14 mouse cellular contexts compared by ENCODE assay signal in genomic region chr8:104146717-104147494, GRCm38 (mm10). TPM values are rescaled to one million over a fixed set of nuclear protein-coding genes. Genes with fewer than 3 reads are reported as not detected.
DNase-seq lines count a peak whose midpoint lies in the region; ATAC-seq and TF ChIP-seq lines count a peak whose summit lies in the region.
"Had no signal": no experiment of that assay in that cellular context is flagged by ENCODE, and none has a peak within 500 bp of the region (broad histone marks: within the 10 kb centered on the region; RNA-seq: fewer than 3 reads in every experiment).

No protein-coding gene starts in this region.

- H3K4me2 ChIP-seq in forebrain, embryonic 15.5 days (replicated peaks) = no peak overlapping the region
- no peak overlapping the region for H3K4me2 ChIP-seq in forebrain, postnatal 0 days (ENCODE audit: low read depth)
- no peak overlapping the region for H3K4me2 ChIP-seq in hindbrain, embryonic 15.5 days
- H3K4me2 ChIP-seq in hindbrain, embryonic 16.5 days (ENCODE audit: low read length) = no peak overlapping the region
- no peak overlapping the region for H3K4me2 ChIP-seq in lung, postnatal 0 days (replicated peaks; ENCODE audit: low read depth, low read length)
- H3K4me2 ChIP-seq: limb, embryonic 15.5 days had no signal

- H3K9ac ChIP-seq in forebrain, embryonic 15.5 days (replicated peaks) = no peak overlapping the region
- no peak overlapping the region for H3K9ac ChIP-seq in forebrain, postnatal 0 days
- no peak overlapping the region for H3K9ac ChIP-seq in hindbrain, embryonic 15.5 days
- H3K9ac ChIP-seq in hindbrain, embryonic 16.5 days (ENCODE audit: low read depth, low read length) = no peak overlapping the region
- H3K9ac ChIP-seq in lung, postnatal 0 days (replicated peaks; ENCODE audit: low read depth) = no peak overlapping the region
- H3K9ac ChIP-seq: limb, embryonic 15.5 days; liver, postnatal 0 days had no signal

- TF ChIP-seq EP300 in lung, postnatal 0 days (IDR thresholded peaks at IDR 0.05) = no peak

- H3K9me3 ChIP-seq in forebrain, embryonic 15.5 days = no peaks in the 10 kb centered on the region
- no peaks in the 10 kb centered on the region for H3K9me3 ChIP-seq in forebrain, postnatal 0 days (ENCODE audit: low read length)
- no peaks in the 10 kb centered on the region for H3K9me3 ChIP-seq in hindbrain, embryonic 15.5 days
- no peaks in the 10 kb centered on the region for H3K9me3 ChIP-seq in hindbrain, embryonic 16.5 days (ENCODE audit: control insufficient read depth, low read length)
- no peaks in the 10 kb centered on the region for H3K9me3 ChIP-seq in lung, postnatal 0 days (ENCODE audit: low read length)
- H3K9me3 ChIP-seq: limb, embryonic 15.5 days had no signal

- ATAC-seq in forebrain, embryonic 15.5 days (replicated peaks) = peak; percentile 44; the same call in 1 of the 2 replicates
- no peak for ATAC-seq in forebrain, postnatal 0 days
- peak; percentile 36; the same call in 1 of the 2 replicates for ATAC-seq in hindbrain, embryonic 15.5 days (ENCODE audit: low FRiP score, low read depth)
- no peak for ATAC-seq in hindbrain, embryonic 16.5 days
- ATAC-seq in lung, postnatal 0 days = peak; percentile 13; the same call in 1 of the 2 replicates
- 0 out of 2 replicates have a peak, but pooled peaks have one; percentile 19 for ATAC-seq in granulocyte monocyte progenitor cell, adult 5-6 weeks (replicated peaks; ENCODE audit: poor library complexity, severe bottlenecking)
- ATAC-seq: inflammation-experienced regulatory T-cells, adult 6 months had no signal

- no peak overlapping the region for H3K4me3 ChIP-seq in forebrain, embryonic 15.5 days
- no peak overlapping the region for H3K4me3 ChIP-seq in forebrain, postnatal 0 days (ENCODE audit: low read depth, low read length)
- H3K4me3 ChIP-seq in hindbrain, embryonic 15.5 days = no peak overlapping the region
- H3K4me3 ChIP-seq in hindbrain, embryonic 16.5 days (ENCODE audit: low read length) = no peak overlapping the region
- H3K4me3 ChIP-seq in lung, postnatal 0 days (ENCODE audit: low read depth, low read length) = no peak overlapping the region
- H3K4me3 ChIP-seq: limb, embryonic 15.5 days; myocyte had no signal

- H3K27ac ChIP-seq in forebrain, embryonic 15.5 days (replicated peaks) = no peak overlapping the region
- H3K27ac ChIP-seq in forebrain, postnatal 0 days (ENCODE audit: low read depth, low read length) = no peak overlapping the region
- H3K27ac ChIP-seq in hindbrain, embryonic 15.5 days (replicated peaks) = no peak overlapping the region
- no peak overlapping the region for H3K27ac ChIP-seq in hindbrain, embryonic 16.5 days (ENCODE audit: low read depth, low read length)
- no peak overlapping the region for H3K27ac ChIP-seq in lung, postnatal 0 days (ENCODE audit: low read length)
- H3K27ac ChIP-seq: kidney, postnatal 0 days; limb, embryonic 15.5 days had no signal

- WGBS in forebrain, embryonic 15.5 days = 93% methylated on average over 15 of the region's 15 CpGs
- WGBS in forebrain, postnatal 0 days = 95% methylated on average over 15 of the region's 15 CpGs
- WGBS in hindbrain, embryonic 15.5 days = 91% methylated on average over 15 of the region's 15 CpGs
- 95% methylated on average over 15 of the region's 15 CpGs for WGBS in hindbrain, embryonic 16.5 days
- WGBS in lung, postnatal 0 days = 75% methylated on average over 15 of the region's 15 CpGs

- no peaks in the 10 kb centered on the region for H3K4me1 ChIP-seq in forebrain, embryonic 15.5 days
- H3K4me1 ChIP-seq in forebrain, postnatal 0 days (ENCODE audit: insufficient read depth) = no peaks in the 10 kb centered on the region
- no peaks in the 10 kb centered on the region for H3K4me1 ChIP-seq in hindbrain, embryonic 15.5 days (replicated peaks)
- H3K4me1 ChIP-seq in hindbrain, embryonic 16.5 days (ENCODE audit: control insufficient read depth, insufficient read depth, low read depth, low read length) = no peaks in the 10 kb centered on the region
- no peaks in the 10 kb centered on the region for H3K4me1 ChIP-seq in lung, postnatal 0 days (ENCODE audit: insufficient read depth, low read depth, low read length)
- H3K4me1 ChIP-seq: limb, embryonic 15.5 days had no signal

- no peak for TF ChIP-seq CTCF in forebrain, postnatal 0 days (IDR thresholded peaks at IDR 0.05; ENCODE audit: low read depth)
- TF ChIP-seq CTCF in lung, postnatal 0 days (IDR thresholded peaks at IDR 0.05) = no peak

- H3K27me3 ChIP-seq in forebrain, embryonic 15.5 days = no peaks in the 10 kb centered on the region
- no peaks in the 10 kb centered on the region for H3K27me3 ChIP-seq in forebrain, postnatal 0 days (ENCODE audit: insufficient read depth, low read length)
- no peaks in the 10 kb centered on the region for H3K27me3 ChIP-seq in hindbrain, embryonic 15.5 days
- no peaks in the 10 kb centered on the region for H3K27me3 ChIP-seq in hindbrain, embryonic 16.5 days (replicated peaks; ENCODE audit: control insufficient read depth, insufficient read depth, low read length)
- no peaks in the 10 kb centered on the region for H3K27me3 ChIP-seq in lung, postnatal 0 days (replicated peaks; ENCODE audit: insufficient read depth, low read length)
- H3K27me3 ChIP-seq: limb, embryonic 15.5 days had no signal

- H3K36me3 ChIP-seq in forebrain, embryonic 15.5 days = no peaks in the 10 kb centered on the region
- no peaks in the 10 kb centered on the region for H3K36me3 ChIP-seq in forebrain, postnatal 0 days (ENCODE audit: insufficient read depth)
- H3K36me3 ChIP-seq in hindbrain, embryonic 15.5 days = no peaks in the 10 kb centered on the region
- no peaks in the 10 kb centered on the region for H3K36me3 ChIP-seq in hindbrain, embryonic 16.5 days (ENCODE audit: control insufficient read depth, insufficient read depth, low read length)
- H3K36me3 ChIP-seq in lung, postnatal 0 days (ENCODE audit: insufficient read depth, low read length) = no peaks in the 10 kb centered on the region
- H3K36me3 ChIP-seq: limb, embryonic 15.5 days had no signal

- DNase-seq in forebrain, postnatal 0 days = no peak
- DNase-seq in lung, postnatal 0 days (ENCODE audit: low spot score) = no peak
- no peak for DNase-seq in lung, postnatal 36 days

RNA-seq across cellular contexts. Expression of gene Bean1, which starts 23.3 kb away (rescaled TPM):
- 2.1 and 2.2 TPM in 2 replicates for polyA plus RNA-seq in forebrain, embryonic 15.5 days (2015; fragmentation: Nextera tagmentation; extraction: Ambion mirVana)
- 18.2 and 18.9 TPM in 2 replicates for total RNA-seq in forebrain, postnatal 0 days (2014; rRNA removed)
- polyA plus RNA-seq in forebrain, postnatal 0 days (2015; fragmentation: Nextera tagmentation; extraction: Ambion mirVana) = 8.6 and 9.9 TPM in 2 replicates
- 7.1 and 7.4 TPM in 2 replicates for polyA plus RNA-seq in hindbrain, embryonic 15.5 days (2015; fragmentation: Nextera tagmentation; extraction: Ambion mirVana)
- 7.8 and 8.8 TPM in 2 replicates for polyA plus RNA-seq in hindbrain, embryonic 16.5 days (2015; fragmentation: Nextera tagmentation; extraction: Ambion mirVana)
- 0.14 and 0.47 TPM in 2 replicates for polyA plus RNA-seq in lung, postnatal 0 days (2015; fragmentation: Nextera tagmentation; extraction: Ambion mirVana)
- not detected in 2 replicates for total RNA-seq in granulocyte monocyte progenitor cell, adult 5-6 weeks (2014; fragmentation: Nextera tagmentation)
- not detected in 2 replicates for total RNA-seq in granulocyte monocyte progenitor cell, adult 5-6 weeks (2017)
- total RNA-seq: CH12.LX, MEL had no signal
- polyA plus RNA-seq: inflammation-experienced regulatory T-cells, adult 6 months; liver, postnatal 0 days had no signal

RNA-seq across cellular contexts. Expression of gene Cdh5, which starts 45.5 kb away (rescaled TPM):
- polyA plus RNA-seq in forebrain, embryonic 15.5 days (2015; fragmentation: Nextera tagmentation; extraction: Ambion mirVana) = 9.0 and 9.3 TPM in 2 replicates
- total RNA-seq in forebrain, postnatal 0 days (2014; rRNA removed) = 10.9 and 18.1 TPM in 2 replicates
- polyA plus RNA-seq in forebrain, postnatal 0 days (2015; fragmentation: Nextera tagmentation; extraction: Ambion mirVana) = 8.1 and 8.4 TPM in 2 replicates
- polyA plus RNA-seq in hindbrain, embryonic 15.5 days (2015; fragmentation: Nextera tagmentation; extraction: Ambion mirVana) = 16.4 and 16.7 TPM in 2 replicates
- 11.2 and 15.0 TPM in 2 replicates for polyA plus RNA-seq in hindbrain, embryonic 16.5 days (2015; fragmentation: Nextera tagmentation; extraction: Ambion mirVana)
- 99.0 and 100 TPM in 2 replicates for polyA plus RNA-seq in lung, postnatal 0 days (2015; fragmentation: Nextera tagmentation; extraction: Ambion mirVana)
- 0.41 TPM in 1 of 2 replicates, not detected in the other for total RNA-seq in granulocyte monocyte progenitor cell, adult 5-6 weeks (2014; fragmentation: Nextera tagmentation)
- total RNA-seq in granulocyte monocyte progenitor cell, adult 5-6 weeks (2017) = not detected in 2 replicates
- total RNA-seq: MEL had no signal

Comparison
In these comparisons a context has a peak if more than half of its experiments do, and no peak if none do; other contexts are left out.
1. ATAC-seq: peak in forebrain, embryonic 15.5 days (single experiment), hindbrain, embryonic 15.5 days (single experiment), lung, postnatal 0 days (single experiment) and granulocyte monocyte progenitor cell, adult 5-6 weeks (single experiment); none in forebrain, postnatal 0 days (single experiment) and hindbrain, embryonic 16.5 days (single experiment).